Mouse (Mus musculus) MEL (cell line): ENCODE data around the gene Pdzd2. TPM values are rescaled to one million over a fixed set of nuclear protein-coding genes. Genes with fewer than 3 reads are reported as not detected.

Experiments used
- DNase-seq: peaks from one replicate; pipeline ENCODE4 v3.0.0; 2011; ENCODE audit warnings: low read depth, low spot score
- H3K27ac ChIP-seq: 2 replicates; pipeline ENCODE4 v1.5.1; 2012; ENCODE audit warnings: low read depth, mild to moderate bottlenecking, control low read depth, low read length, moderate library complexity; ENCODE audit not compliant: control insufficient read depth
- H3K27me3 ChIP-seq, 2 experiments: fragments of 150-350 bp in 1 of 2; sonication (generic) in 1 of 2; 2 replicates each; pipeline ENCODE4 v1.6.1; 2012; ENCODE audit warnings: low read length in 2 of 2, mild to moderate bottlenecking in 2 of 2, improper control_type of control experiment in 1 of 2, moderate library complexity in 1 of 2; ENCODE audit not compliant: insufficient read depth in 2 of 2, control insufficient read depth in 1 of 2
- H3K36me3 ChIP-seq, 2 experiments: 2 replicates each; pipeline ENCODE4 v1.6.1; 2012 to 2014; ENCODE audit warnings: low read length in 2 of 2, improper control_type of control experiment in 1 of 2, inconsistent platforms in 1 of 2, mild to moderate bottlenecking in 1 of 2; ENCODE audit not compliant: insufficient read depth in 2 of 2, control insufficient read depth in 1 of 2
- H3K4me1 ChIP-seq, 2 experiments: fragments of 150-350 bp in 1 of 2; sonication (generic) in 1 of 2; 2 replicates each; pipeline ENCODE4 v1.6.1; 2012; ENCODE audit warnings: low read length in 2 of 2, improper control_type of control experiment in 1 of 2, mild to moderate bottlenecking in 1 of 2; ENCODE audit not compliant: insufficient read depth in 2 of 2, control insufficient read depth in 1 of 2
- H3K4me3 ChIP-seq, 2 experiments: fragments of 150-350 bp in 1 of 2; sonication (generic) in 1 of 2; 2 replicates each; pipeline ENCODE4 v1.5.1; 2012; ENCODE audit warnings: low read depth in 2 of 2, low read length in 2 of 2, mild to moderate bottlenecking in 2 of 2, moderate library complexity in 2 of 2, control low read depth in 1 of 2, improper control_type of control experiment in 1 of 2; ENCODE audit not compliant: control insufficient read depth in 1 of 2, insufficient read depth in 1 of 2
- H3K79me2 ChIP-seq: 2 replicates; pipeline ENCODE4 v1.6.1; 2012; ENCODE audit warnings: mild to moderate bottlenecking, low read length, moderate library complexity; ENCODE audit not compliant: control insufficient read depth, poor library complexity, insufficient read depth
- H3K9ac ChIP-seq: 2 replicates; pipeline ENCODE4 v1.6.1; 2012; ENCODE audit warnings: low read depth, mild to moderate bottlenecking, control low read depth, low read length, moderate library complexity; ENCODE audit not compliant: control insufficient read depth, poor library complexity, severe bottlenecking
- H3K9me3 ChIP-seq: fragments of 150-350 bp; sonication (generic); replicated peaks from 2 replicates; pipeline ENCODE4 v1.6.1; 2012; ENCODE audit warnings: mild to moderate bottlenecking, low read length, improper control_type of control experiment, moderate library complexity; ENCODE audit not compliant: insufficient read depth
- CHD1 ChIP-seq: IDR thresholded peaks from 2 replicates; pipeline ENCODE4 v1.6.1; 2012; ENCODE audit warnings: low read depth, mild to moderate bottlenecking, inconsistent platforms, low read length, improper control_type of control experiment
- CHD2 ChIP-seq: IDR thresholded peaks from 2 replicates; pipeline ENCODE4 v1.6.1; 2011; ENCODE audit warnings: low read length, improper control_type of control experiment
- CTCF ChIP-seq, 3 experiments: IDR thresholded peaks in 2 of 3; conservative IDR thresholded peaks in 1 of 3; 2 replicates each; pipeline ENCODE4 v1.5.1; 2011 to 2012; ENCODE audit warnings: low read length in 3 of 3, low read depth in 2 of 3, mild to moderate bottlenecking in 2 of 3, improper control_type of control experiment in 1 of 3, inconsistent platforms in 1 of 3, mixed read lengths in 1 of 3, moderate library complexity in 1 of 3; ENCODE audit not compliant: control insufficient read depth in 1 of 3, insufficient read depth in 1 of 3, poor library complexity in 1 of 3, severe bottlenecking in 1 of 3
- E2F4 ChIP-seq: IDR thresholded peaks from 2 replicates; pipeline ENCODE4 v1.6.1; 2011; ENCODE audit warnings: low read depth, low read length, improper control_type of control experiment, borderline replicate concordance
- ELF1 ChIP-seq: IDR thresholded peaks from 2 replicates; pipeline ENCODE4 v1.6.1; 2014; ENCODE audit warnings: low read depth, mild to moderate bottlenecking, inconsistent platforms, low read length, improper control_type of control experiment, moderate library complexity
- EP300 ChIP-seq, 2 experiments: IDR thresholded peaks; 2 replicates each; pipeline ENCODE4 v1.6.1; 2011; ENCODE audit warnings: improper control_type of control experiment in 2 of 2, low read length in 2 of 2, low read depth in 1 of 2, mild to moderate bottlenecking in 1 of 2
- GABPA ChIP-seq: IDR thresholded peaks from 2 replicates; pipeline ENCODE4 v1.6.1; 2012; ENCODE audit warnings: low read depth, mild to moderate bottlenecking, inconsistent platforms, low read length, improper control_type of control experiment, moderate library complexity
- GATA1 ChIP-seq: IDR thresholded peaks from 2 replicates; pipeline ENCODE4 v1.6.1; 2011; ENCODE audit warnings: low read depth, low read length, improper control_type of control experiment
- JUND ChIP-seq: IDR thresholded peaks from 2 replicates; pipeline ENCODE4 v1.6.1; 2011; ENCODE audit warnings: low read depth, mild to moderate bottlenecking, improper control_type of control experiment, low read length
- MAFK ChIP-seq: IDR thresholded peaks from 2 replicates; pipeline ENCODE4 v1.6.1; 2011; ENCODE audit warnings: low read depth, mild to moderate bottlenecking, low read length, improper control_type of control experiment, borderline replicate concordance
- MXI1 ChIP-seq: IDR thresholded peaks from 2 replicates; pipeline ENCODE4 v1.6.1; 2011; ENCODE audit warnings: mild to moderate bottlenecking, low read depth, low read length, improper control_type of control experiment
- POLR2A ChIP-seq, 2 experiments: IDR thresholded peaks; 2 replicates each; pipeline ENCODE4 v1.6.1; 2011 to 2012; ENCODE audit warnings: low read length in 2 of 2, mild to moderate bottlenecking in 2 of 2, control low read depth in 1 of 2, improper control_type of control experiment in 1 of 2, low read depth in 1 of 2, moderate library complexity in 1 of 2; ENCODE audit not compliant: control insufficient read depth in 1 of 2, insufficient read depth in 1 of 2, poor library complexity in 1 of 2
- RCOR1 ChIP-seq: IDR thresholded peaks from 2 replicates; pipeline ENCODE4 v1.6.1; 2012; ENCODE audit warnings: low read depth, mild to moderate bottlenecking, inconsistent platforms, low read length, improper control_type of control experiment
- SMC3 ChIP-seq: IDR thresholded peaks from 2 replicates; pipeline ENCODE4 v1.6.1; 2011; ENCODE audit warnings: low read depth, low read length, improper control_type of control experiment
- TCF12 ChIP-seq: IDR thresholded peaks from 2 replicates; pipeline ENCODE4 v1.6.1; 2014; ENCODE audit warnings: low read depth, mild to moderate bottlenecking, inconsistent platforms, low read length, improper control_type of control experiment, moderate library complexity
- UBTF ChIP-seq: IDR thresholded peaks from 2 replicates; pipeline ENCODE4 v1.6.1; 2012; ENCODE audit warnings: low read depth, mild to moderate bottlenecking, inconsistent platforms, low read length, improper control_type of control experiment, moderate library complexity, borderline replicate concordance; ENCODE audit not compliant: insufficient read depth
- USF2 ChIP-seq, 2 experiments: IDR thresholded peaks; 2 replicates each; pipeline ENCODE4 v1.6.1; 2011 to 2012; ENCODE audit warnings: improper control_type of control experiment in 2 of 2, low read length in 2 of 2, borderline replicate concordance in 1 of 2, inconsistent platforms in 1 of 2, low read depth in 1 of 2, mild to moderate bottlenecking in 1 of 2; ENCODE audit not compliant: insufficient read depth in 1 of 2
- ZKSCAN1 ChIP-seq: IDR thresholded peaks from 2 replicates; pipeline ENCODE4 v1.6.1; 2012; ENCODE audit warnings: low read depth, mild to moderate bottlenecking, inconsistent platforms, low read length, improper control_type of control experiment, moderate library complexity
- ZMIZ1 ChIP-seq: IDR thresholded peaks from 2 replicates; pipeline ENCODE4 v1.6.1; 2012; ENCODE audit warnings: low read depth, mild to moderate bottlenecking, inconsistent platforms, low read length, improper control_type of control experiment, moderate library complexity
- ZNF384 ChIP-seq: IDR thresholded peaks from 2 replicates; pipeline ENCODE4 v1.6.1; 2012; ENCODE audit warnings: low read depth, mild to moderate bottlenecking, inconsistent platforms, low read length, improper control_type of control experiment
- polyA plus RNA-seq, 2 experiments: library from polyadenylated mRNA; stranded (reverse) in 1 of 2; unstranded in 1 of 2; fragments of >175 nt in 1 of 2; fragments of >200 nt in 1 of 2; gene quantifications; 2 replicates each; pipeline versions ENCODE4 v1.2.1 to v1.2.4; 2012; ENCODE audit warnings: low replicate concordance in 2 of 2, low read depth in 1 of 2; ENCODE audit not compliant: insufficient read length in 2 of 2, insufficient read depth in 1 of 2, missing spikeins in 1 of 2
- total RNA-seq: library from RNA; depleted of rRNA; stranded (reverse); fragments of 300-350 nt; gene quantifications from 2 replicates; pipeline ENCODE4 v1.2.3, GENCODE M21; 2012

The Pdzd2 gene
- total and polyA plus RNA-seq, 3 experiments: 0.15 to 0.33 TPM; not detected in 1

DNA sequence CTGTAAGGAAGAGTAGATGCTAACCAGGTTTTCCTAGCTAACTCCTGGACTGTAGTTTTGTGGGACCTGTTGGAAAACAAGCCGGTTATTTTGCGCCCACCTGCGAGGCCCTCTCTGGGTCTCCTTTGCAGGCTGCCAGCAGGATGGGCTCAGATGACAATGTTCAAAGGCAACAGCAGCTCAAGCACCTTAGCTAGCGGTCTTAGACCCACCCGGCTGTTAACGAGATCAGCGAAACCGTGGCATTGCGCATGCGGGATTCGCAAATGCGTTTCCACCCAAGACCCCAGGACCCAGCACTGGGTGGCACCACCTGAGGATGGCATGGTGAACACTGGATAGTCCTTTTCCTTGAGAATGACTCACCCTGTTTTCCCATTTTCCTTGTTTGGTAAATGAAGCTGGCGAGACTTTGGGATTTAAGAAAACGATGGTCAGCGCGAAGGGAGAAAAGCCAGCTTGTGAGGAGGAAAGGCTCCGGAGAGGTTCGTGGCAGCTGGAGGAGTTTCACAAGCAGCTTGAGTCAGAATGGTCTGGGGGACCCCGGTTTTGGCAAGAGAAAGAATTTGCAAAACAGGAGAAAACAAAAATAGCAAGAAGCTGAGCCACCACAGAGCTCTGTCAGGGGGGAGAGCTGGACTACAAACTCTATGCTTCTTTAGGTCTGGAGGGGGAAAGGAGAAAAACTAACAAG, 379.1 kb downstream of the Pdzd2 start:
- DNase-seq: no peak
- Histone ChIP-seq H3K36me3 (peaks cover 0 to 14% of the 10 kb centered on the region in 2 experiments; a peak in 2 of 4 replicates), H3K4me1 (peaks cover 8 to 16% of the 10 kb centered on the region in 2 experiments), H3K27ac (no peak overlapping the region), H3K27me3 (no peaks in the 10 kb centered on the region), H3K79me2 (no peaks in the 10 kb centered on the region), H3K4me3 (no peak overlapping the region), H3K9me3 (no peaks in the 10 kb centered on the region), H3K9ac (no peak overlapping the region)
- TF ChIP-seq RCOR1 (no peak), CHD2 (no peak), POLR2A (IDR thresholded peaks at IDR 0.05; ENCODE audit: control insufficient read depth in 1 of 2, insufficient read depth in 1 of 2, low read depth in 1 of 2, low read length in 2 of 2, poor library complexity in 1 of 2) (0 out of 4 replicates have a peak, but pooled peaks of 1 of the 2 experiments have one; percentile 25), GATA1 (no peak), CTCF (IDR thresholded peaks at IDR 0.05 in 2 of 3, conservative IDR thresholded peaks at IDR 0.05 in 1 of 3; ENCODE audit: control insufficient read depth in 1 of 3, insufficient read depth in 1 of 3, low read depth in 2 of 3, low read length in 3 of 3, poor library complexity in 1 of 3, severe bottlenecking in 1 of 3) (no peak)

GRCm38 (mm10) chr15:12358384-12358783, 381.3 kb downstream of the Pdzd2 start:
- peaks cover 4 to 9% of the 10 kb centered on the region in 2 experiments for H3K36me3 ChIP-seq
- no peak overlapping the region for H3K4me3 ChIP-seq
- no peak overlapping the region for H3K9ac ChIP-seq
- H3K27ac ChIP-seq: no peak overlapping the region
- no peaks in the 10 kb centered on the region for H3K79me2 ChIP-seq
- no peak for DNase-seq
- H3K9me3 ChIP-seq: no peaks in the 10 kb centered on the region
- H3K27me3 ChIP-seq: no peaks in the 10 kb centered on the region
- peaks cover 2% of the 10 kb centered on the region in 2 experiments; a peak in 1 of 4 replicates for H3K4me1 ChIP-seq
- TF ChIP-seq USF2 (IDR thresholded peaks at IDR 0.05; ENCODE audit: borderline replicate concordance in 1 of 2, insufficient read depth in 1 of 2, low read depth in 1 of 2, low read length in 2 of 2): no peak
- TF ChIP-seq CHD1: no peak
- no peak for TF ChIP-seq UBTF
- TF ChIP-seq EP300 (IDR thresholded peaks at IDR 0.05; ENCODE audit: low read depth in 1 of 2, low read length in 2 of 2): no peak
- TF ChIP-seq ZMIZ1: no peak
- no peak for TF ChIP-seq MXI1
- TF ChIP-seq E2F4: no peak
- TF ChIP-seq ELF1: no peak
- no peak for TF ChIP-seq TCF12
- no peak for TF ChIP-seq POLR2A (IDR thresholded peaks at IDR 0.05; ENCODE audit: control insufficient read depth in 1 of 2, insufficient read depth in 1 of 2, low read depth in 1 of 2, low read length in 2 of 2, poor library complexity in 1 of 2)
- no peak for TF ChIP-seq SMC3
- TF ChIP-seq CHD2: no peak
- TF ChIP-seq GABPA: no peak
- TF ChIP-seq JUND: no peak
- TF ChIP-seq RCOR1: no peak
- no peak for TF ChIP-seq MAFK
- no peak for TF ChIP-seq ZNF384
- no peak for TF ChIP-seq ZKSCAN1
- TF ChIP-seq, all 39 proteins: peak for 0
